Mouse (Mus musculus): ENCODE results near the gene Mrln. TPM values are rescaled to one million over a fixed set of nuclear protein-coding genes. Genes with fewer than 3 reads are reported as not detected.

Gene Mrln
- polyA plus RNA-seq, 1 experiment from 2014 or later = 23.9 TPM

- Histone ChIP-seq H3K36me3 (no peaks in the 10 kb centered on the region), H3K4me2 (replicated peaks) (no peak overlapping the region), H3K4me1 (no peaks in the 10 kb centered on the region), H3K9ac (no peak overlapping the region), H3K27ac (replicated peaks) (no peak overlapping the region), H3K27me3 (no peaks in the 10 kb centered on the region), H3K9me3 (replicated peaks) (no peaks in the 10 kb centered on the region), H3K4me3 (replicated peaks) (no peak overlapping the region)
- 77% methylated on average over 15 of the region's 15 CpGs for WGBS
- ATAC-seq (ENCODE audit: insufficient number of reproducible peaks, low FRiP score, low TSS enrichment, low read depth) = no peak
Measured at GRCm38 (mm10) chr10:70255601-70256210, 51.2 kb downstream of the Mrln start.

- no peak overlapping the region for H3K9ac ChIP-seq
- no peaks in the 10 kb centered on the region for H3K36me3 ChIP-seq
- H3K4me1 ChIP-seq = no peaks in the 10 kb centered on the region
- ATAC-seq (ENCODE audit: insufficient number of reproducible peaks, low FRiP score, low TSS enrichment, low read depth) = no peak
- 70% methylated on average over 4 of the region's 4 CpGs for WGBS
- H3K27ac ChIP-seq (replicated peaks) = no peak overlapping the region
- no peak overlapping the region for H3K4me2 ChIP-seq (replicated peaks)
- no peaks in the 10 kb centered on the region for H3K9me3 ChIP-seq (replicated peaks)
- H3K4me3 ChIP-seq (replicated peaks) = no peak overlapping the region
- H3K27me3 ChIP-seq = no peaks in the 10 kb centered on the region
Measured at GRCm38 (mm10) chr10:70257029-70257428, 52.6 kb downstream of the Mrln start.

DNA sequence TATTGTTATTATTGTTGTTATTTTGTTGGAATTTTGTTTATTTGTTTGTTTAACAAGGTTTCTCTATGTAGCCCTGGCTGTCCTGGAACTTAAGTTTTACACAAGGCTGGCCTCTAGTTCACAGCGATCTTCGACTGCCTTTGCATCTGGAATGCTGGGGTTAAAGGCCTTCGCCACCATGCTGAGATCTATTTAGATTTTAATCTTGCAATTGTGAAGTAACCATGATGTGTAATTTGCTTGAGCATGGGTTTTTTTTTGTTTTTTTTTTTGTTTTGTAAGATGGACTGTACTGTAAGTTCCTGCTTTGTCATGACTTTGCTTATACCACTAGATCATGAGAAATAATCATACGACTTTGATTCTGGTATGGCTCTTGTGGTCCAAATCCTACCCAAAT, 56.4 kb downstream of the Mrln start:
- H3K4me2 ChIP-seq (replicated peaks) = no peak overlapping the region
- H3K27ac ChIP-seq (replicated peaks) = no peak overlapping the region
- 63% methylated on average over 4 of the region's 4 CpGs for WGBS
- no peaks in the 10 kb centered on the region for H3K36me3 ChIP-seq
- H3K4me1 ChIP-seq = no peaks in the 10 kb centered on the region
- H3K4me3 ChIP-seq (replicated peaks) = no peak overlapping the region
- H3K27me3 ChIP-seq = no peaks in the 10 kb centered on the region
- ATAC-seq (ENCODE audit: insufficient number of reproducible peaks, low FRiP score, low TSS enrichment, low read depth) = no peak
- H3K9ac ChIP-seq = no peak overlapping the region
- no peaks in the 10 kb centered on the region for H3K9me3 ChIP-seq (replicated peaks)

- Histone ChIP-seq H3K4me3 (replicated peaks) (no peak overlapping the region), H3K4me2 (replicated peaks) (no peak overlapping the region), H3K9ac (no peak overlapping the region), H3K36me3 (no peaks in the 10 kb centered on the region), H3K27ac (replicated peaks) (no peak overlapping the region), H3K9me3 (replicated peaks) (no peaks in the 10 kb centered on the region), H3K4me1 (no peaks in the 10 kb centered on the region), H3K27me3 (no peaks in the 10 kb centered on the region)
- 76% methylated on average over 3 of the region's 3 CpGs for WGBS
- ATAC-seq (ENCODE audit: insufficient number of reproducible peaks, low FRiP score, low TSS enrichment, low read depth) = no peak
Measured at GRCm38 (mm10) chr10:70262051-70262450, 57.6 kb downstream of the Mrln start.

GRCm38 (mm10) chr10:70263681-70264189, 59.3 kb downstream of the Mrln start:
- Histone ChIP-seq H3K36me3 (no peaks in the 10 kb centered on the region), H3K9ac (no peak overlapping the region), H3K4me2 (replicated peaks) (no peak overlapping the region), H3K9me3 (replicated peaks) (no peaks in the 10 kb centered on the region), H3K4me1 (no peaks in the 10 kb centered on the region), H3K27me3 (no peaks in the 10 kb centered on the region), H3K4me3 (replicated peaks) (no peak overlapping the region), H3K27ac (replicated peaks) (no peak overlapping the region)
- WGBS = 61% methylated on average over 4 of the region's 4 CpGs
- ATAC-seq (ENCODE audit: insufficient number of reproducible peaks, low FRiP score, low TSS enrichment, low read depth) = no peak

DNA sequence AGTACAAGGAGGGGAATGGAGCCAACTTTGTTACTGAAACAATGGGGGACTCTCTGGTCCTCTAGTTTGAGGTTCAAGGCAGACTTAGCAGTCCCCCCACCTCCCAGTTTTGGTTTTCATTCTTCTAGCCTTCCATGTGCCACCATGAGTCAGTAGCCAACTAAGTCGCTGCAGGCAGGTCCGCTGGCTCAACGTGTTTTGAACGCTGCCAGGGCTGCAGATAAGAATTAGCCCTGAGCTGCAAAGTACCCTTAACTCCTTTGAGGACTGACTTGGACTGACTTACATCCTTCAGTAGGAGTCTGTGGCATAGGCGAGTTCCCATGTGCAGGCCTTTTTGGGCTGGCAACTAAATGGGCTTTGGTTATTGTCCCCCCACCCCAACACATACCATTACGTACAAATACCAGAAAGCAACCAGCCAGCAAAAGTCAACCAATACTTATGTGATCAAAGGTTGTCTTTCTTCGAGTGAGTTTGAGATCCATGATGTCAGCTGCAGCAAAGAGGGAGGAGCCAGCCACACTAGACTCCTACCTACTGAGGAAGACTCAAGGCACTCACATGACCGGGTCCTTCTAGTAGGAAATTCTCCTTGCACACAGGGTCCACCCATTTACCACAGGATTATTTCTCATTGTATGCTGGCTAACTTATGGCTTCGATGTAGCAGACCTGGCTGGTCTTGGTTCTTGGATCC, 60.0 kb downstream of the Mrln start:
- no peak overlapping the region for H3K4me2 ChIP-seq (replicated peaks)
- no peaks in the 10 kb centered on the region for H3K36me3 ChIP-seq
- H3K4me1 ChIP-seq = no peaks in the 10 kb centered on the region
- H3K9ac ChIP-seq = no peak overlapping the region
- no peak overlapping the region for H3K27ac ChIP-seq (replicated peaks)
- H3K27me3 ChIP-seq = no peaks in the 10 kb centered on the region
- WGBS = 81% methylated on average over 9 of the region's 9 CpGs
- no peak for ATAC-seq (ENCODE audit: insufficient number of reproducible peaks, low FRiP score, low TSS enrichment, low read depth)
- no peaks in the 10 kb centered on the region for H3K9me3 ChIP-seq (replicated peaks)
- no peak overlapping the region for H3K4me3 ChIP-seq (replicated peaks)

- no peaks in the 10 kb centered on the region for H3K4me1 ChIP-seq
- no peak overlapping the region for H3K27ac ChIP-seq (replicated peaks)
- no peaks in the 10 kb centered on the region for H3K9me3 ChIP-seq (replicated peaks)
- no peaks in the 10 kb centered on the region for H3K27me3 ChIP-seq
- no peak overlapping the region for H3K4me3 ChIP-seq (replicated peaks)
- H3K4me2 ChIP-seq (replicated peaks) = no peak overlapping the region
- WGBS = 76% methylated on average over 6 of the region's 6 CpGs
- ATAC-seq (ENCODE audit: insufficient number of reproducible peaks, low FRiP score, low TSS enrichment, low read depth) = no peak
- no peak overlapping the region for H3K9ac ChIP-seq
- H3K36me3 ChIP-seq = no peaks in the 10 kb centered on the region
Measured at GRCm38 (mm10) chr10:70266501-70266900, 62.0 kb downstream of the Mrln start.

- Histone ChIP-seq H3K4me3 (replicated peaks) (no peak overlapping the region), H3K27me3 (no peaks in the 10 kb centered on the region), H3K4me2 (replicated peaks) (no peak overlapping the region), H3K4me1 (no peaks in the 10 kb centered on the region), H3K9me3 (replicated peaks) (no peaks in the 10 kb centered on the region), H3K36me3 (no peaks in the 10 kb centered on the region), H3K9ac (no peak overlapping the region), H3K27ac (replicated peaks) (no peak overlapping the region)
- no peak for ATAC-seq (ENCODE audit: insufficient number of reproducible peaks, low FRiP score, low TSS enrichment, low read depth)
- 78% methylated on average over 23 of the region's 23 CpGs for WGBS
Measured at GRCm38 (mm10) chr10:70268581-70269446, 64.3 kb downstream of the Mrln start.

Other genes starting within 250 kb of the Mrln start
- 13.5 and 15.2 TPM in 2 replicates for gene Ccdc6, start 107.5 kb upstream of the Mrln start, polyA plus RNA-seq (2015; fragmentation: Nextera tagmentation; extraction: Ambion mirVana)
- 1.7 and 2.4 TPM in 2 replicates for gene Slc16a9, start 40.4 kb downstream of the Mrln start, polyA plus RNA-seq (2015; fragmentation: Nextera tagmentation; extraction: Ambion mirVana)
- gene Fam13c, start 235.8 kb downstream of the Mrln start, polyA plus RNA-seq (2015; fragmentation: Nextera tagmentation; extraction: Ambion mirVana) = 13.1 and 13.6 TPM in 2 replicates

Data from embryonic facial prominence, embryonic 15.5 days (tissue).